Mouse (Mus musculus): Measurements from ENCODE around the gene 3110021N24Rik.

DNA sequence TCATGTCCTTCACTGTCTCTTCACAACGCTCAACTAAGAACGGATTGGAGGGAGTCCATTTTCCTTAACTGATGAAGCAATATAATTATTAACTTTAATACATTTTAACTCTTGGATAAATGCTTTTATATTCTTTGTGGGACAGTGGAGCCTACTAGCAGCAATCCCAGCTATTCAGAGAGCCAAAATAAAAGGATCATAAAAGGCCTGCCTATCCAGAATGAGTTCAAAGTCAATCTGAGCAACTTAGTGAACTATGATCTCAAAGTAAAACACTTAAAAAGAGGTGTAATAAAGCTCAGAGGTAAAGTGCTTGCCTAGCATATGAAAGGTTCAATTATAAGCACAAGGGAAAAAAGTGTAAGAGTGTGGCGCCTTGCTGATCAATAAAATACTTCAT lies 40.1 kb downstream of the 3110021N24Rik start:
- no peak for TF ChIP-seq CTCF (IDR thresholded peaks at IDR 0.05)
- TF ChIP-seq EP300 (IDR thresholded peaks at IDR 0.05) = no peak
